Mouse (Mus musculus) cerebellum, postnatal 25 days (tissue): Measurements from ENCODE around the gene Slc39a11.

Experiments used
- DNase-seq, 2 experiments: peaks; one replicate each; pipeline ENCODE4 v3.0.0; 2021; ENCODE audit warnings: mixed read lengths in 2 of 2

The Slc39a11 gene

GRCm38 (mm10) chr11:113538406-113538917 is 111.4 kb downstream of the Slc39a11 start:
- no peak for DNase-seq

GRCm38 (mm10) chr11:113537715-113538114 is 112.2 kb downstream of the Slc39a11 start:
- DNase-seq, result no peak

GRCm38 (mm10) chr11:113537199-113537586 is 112.7 kb downstream of the Slc39a11 start:
- DNase-seq, result no peak

GRCm38 (mm10) chr11:113536308-113537198 is 113.3 kb downstream of the Slc39a11 start:
- DNase-seq, result no peak

DNA sequence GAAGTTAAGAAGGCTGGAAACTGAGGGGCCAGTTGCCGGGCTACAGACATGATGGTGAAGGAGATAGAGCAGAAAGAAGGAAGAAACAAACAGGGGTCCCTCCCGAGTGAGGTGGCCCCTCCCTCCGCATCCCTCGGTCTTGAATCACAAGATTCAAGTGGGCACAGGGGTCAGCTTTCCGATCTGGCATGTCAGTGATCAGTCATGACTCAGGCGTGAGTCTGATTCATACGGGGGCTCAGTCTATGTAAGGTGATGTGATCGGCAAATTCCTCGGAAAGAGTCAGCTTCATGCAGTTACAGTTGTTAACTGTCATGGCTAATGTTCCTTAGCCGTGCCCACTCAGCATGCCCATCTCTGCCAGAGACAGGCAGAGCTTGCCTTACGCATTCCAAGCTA is 115.5 kb downstream of the Slc39a11 start:
- DNase-seq, result no peak

GRCm38 (mm10) chr11:113533931-113534330 is 115.9 kb downstream of the Slc39a11 start:
- DNase-seq, result no peak

DNA sequence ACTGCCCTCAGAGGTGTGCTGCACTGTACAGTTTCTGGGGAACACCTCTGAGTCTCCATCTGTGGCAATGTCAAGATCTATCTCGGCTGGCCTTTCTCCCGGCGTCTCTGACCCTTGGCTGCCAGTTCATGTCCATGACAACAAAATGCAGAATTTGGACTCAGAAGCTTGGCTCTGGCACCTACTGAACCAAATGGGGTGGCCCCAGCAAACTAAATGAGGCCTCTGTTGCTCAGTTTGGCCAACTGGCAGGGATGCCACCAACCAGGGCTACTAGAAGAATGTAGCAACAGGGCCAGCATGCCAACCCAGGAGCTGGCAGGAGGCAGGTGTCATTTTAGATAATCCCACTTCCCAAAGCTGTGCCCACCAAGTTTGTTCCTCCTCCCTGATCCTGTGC is 121.5 kb downstream of the Slc39a11 start:
- DNase-seq, result peak in 1 of 2 experiments; percentile 34

DNA sequence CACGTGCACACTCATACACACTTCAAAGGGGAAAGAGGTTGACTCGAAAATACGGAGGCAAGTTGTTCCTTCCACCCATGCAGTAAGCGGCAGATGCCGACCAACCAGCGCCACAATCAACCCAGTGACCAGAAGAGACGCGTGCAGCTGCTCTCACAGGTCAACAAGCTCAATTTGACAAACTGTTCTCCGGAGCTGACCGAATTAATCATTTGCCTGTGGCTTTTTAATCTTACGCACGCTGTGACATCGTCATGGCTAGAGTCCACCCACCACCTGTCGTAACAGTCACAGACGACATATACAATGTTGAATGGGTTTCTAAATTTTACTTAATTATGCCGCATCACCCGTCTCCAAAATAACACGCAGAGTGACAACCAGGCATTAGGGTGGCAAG is 124.1 kb downstream of the Slc39a11 start:
- DNase-seq, result no peak

DNA sequence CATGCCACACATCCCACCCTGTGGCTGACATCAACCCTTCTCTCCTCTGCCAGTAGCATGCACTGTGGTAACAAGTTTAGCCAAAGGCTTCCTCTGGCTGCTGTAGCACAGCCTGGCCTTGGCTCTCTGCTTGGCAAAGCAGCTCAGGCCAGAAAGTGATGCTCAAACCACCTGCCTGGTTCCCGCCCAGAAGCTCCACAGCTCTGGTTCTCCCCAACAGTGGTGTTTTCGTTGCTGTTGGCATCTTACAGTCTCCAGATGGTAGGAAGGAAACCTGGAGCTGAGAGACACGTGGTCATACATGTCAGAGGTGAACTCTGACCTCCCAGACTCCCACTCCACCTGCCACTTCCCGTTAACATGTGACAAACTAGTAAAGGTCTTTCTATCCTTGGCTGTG is 127.2 kb downstream of the Slc39a11 start:
- DNase-seq, result peak in 1 of 2 experiments; percentile 33

- peak; percentile 60 to 63 for DNase-seq
These were observed 128.2 kb downstream of the Slc39a11 start for GRCm38 (mm10) chr11:113521469-113522190.

DNA sequence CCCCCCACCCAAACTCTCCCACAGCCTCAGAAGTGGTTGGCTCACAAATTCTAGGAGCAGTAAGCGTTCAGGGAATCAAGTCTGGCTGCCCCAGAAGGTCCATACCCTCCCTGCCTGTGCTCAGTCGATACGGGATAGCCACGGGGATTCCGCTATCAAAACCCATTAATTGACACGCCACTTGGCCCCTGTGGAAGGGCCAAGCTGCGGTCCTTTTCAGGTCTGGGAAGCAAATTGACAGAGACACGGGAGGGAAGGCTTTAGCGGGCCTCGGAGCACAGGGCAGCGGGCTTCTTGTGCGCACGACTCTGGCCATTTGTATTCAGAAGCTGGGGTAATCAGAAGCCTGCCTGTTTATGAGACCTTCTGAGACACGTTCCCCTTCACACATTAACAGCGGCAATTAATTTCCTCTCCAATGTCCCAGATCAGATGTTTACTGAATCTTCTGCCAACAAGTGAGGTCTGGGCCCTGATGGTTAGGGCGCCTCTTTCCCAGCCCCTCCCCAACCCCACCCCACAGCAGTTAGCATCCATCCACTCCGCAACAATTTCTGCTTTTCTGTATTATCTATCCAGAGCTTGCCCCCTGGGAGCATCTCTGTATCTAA is 128.9 kb downstream of the Slc39a11 start:
- no peak for DNase-seq

DNA sequence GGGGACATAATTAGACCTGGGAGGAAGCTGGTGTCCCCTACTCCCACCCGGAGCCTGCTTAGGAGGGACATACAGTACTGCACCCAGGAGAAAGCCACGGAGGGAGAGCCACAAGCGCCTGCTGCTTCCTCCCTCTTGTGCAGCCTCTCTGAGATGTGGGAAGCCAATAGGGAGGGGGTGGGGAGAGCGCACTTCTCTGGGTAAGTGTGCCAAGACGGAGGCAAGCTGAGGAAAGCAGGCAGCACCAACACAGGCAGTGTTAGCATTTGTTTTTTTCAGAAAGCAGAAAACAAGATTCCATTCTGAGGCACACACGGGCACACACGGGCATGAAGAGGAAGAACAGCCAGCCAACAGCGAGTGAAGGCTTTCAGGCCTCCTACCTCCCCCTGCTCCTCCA is 129.5 kb downstream of the Slc39a11 start:
- peak in 1 of 2 experiments; percentile 22 for DNase-seq

GRCm38 (mm10) chr11:113519973-113520372 is 129.9 kb downstream of the Slc39a11 start:
- DNase-seq, result no peak

GRCm38 (mm10) chr11:113518176-113518575 is 131.7 kb downstream of the Slc39a11 start:
- DNase-seq, result no peak

GRCm38 (mm10) chr11:113516156-113516555 is 133.7 kb downstream of the Slc39a11 start:
- no peak for DNase-seq

DNA sequence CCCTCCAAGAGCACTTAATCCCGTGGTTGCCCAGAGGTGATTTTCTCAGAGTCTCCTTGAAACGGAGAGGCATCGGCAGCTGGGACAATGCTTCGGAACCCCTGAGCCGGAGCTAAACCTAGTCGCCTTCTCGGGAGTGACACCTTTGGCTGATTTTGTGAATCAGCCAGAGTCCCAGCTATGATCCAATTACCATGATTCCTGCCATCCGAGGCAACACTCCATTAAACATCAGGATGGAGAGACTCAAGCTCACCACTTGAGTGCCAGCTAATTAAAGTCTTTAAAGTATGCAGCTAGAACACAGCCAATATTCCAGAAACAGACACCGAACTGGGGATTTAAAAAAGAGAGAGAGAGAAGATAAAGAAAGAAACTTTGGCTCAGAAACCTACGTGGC is 136.9 kb downstream of the Slc39a11 start:
- DNase-seq, result no peak

DNA sequence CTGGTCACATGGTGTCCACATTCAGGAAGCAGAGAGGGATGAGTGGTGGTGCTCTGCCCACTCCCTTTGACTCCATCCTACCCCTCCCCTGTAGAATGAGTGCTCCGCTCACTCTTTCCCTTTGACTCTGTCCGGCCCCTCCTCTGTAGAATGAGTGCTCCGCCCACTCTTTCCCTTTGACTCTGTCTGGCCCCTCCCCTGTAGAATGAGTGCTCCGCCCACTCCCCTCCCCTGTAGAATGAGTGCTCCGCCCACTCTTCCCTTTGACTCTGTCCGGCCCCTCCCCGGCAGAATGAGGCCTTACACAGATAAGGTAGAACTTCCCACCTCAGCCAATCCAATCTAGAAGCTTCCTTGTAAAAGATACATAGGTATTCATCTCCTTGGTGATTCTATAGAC is 137.7 kb downstream of the Slc39a11 start:
- no peak for DNase-seq

DNA sequence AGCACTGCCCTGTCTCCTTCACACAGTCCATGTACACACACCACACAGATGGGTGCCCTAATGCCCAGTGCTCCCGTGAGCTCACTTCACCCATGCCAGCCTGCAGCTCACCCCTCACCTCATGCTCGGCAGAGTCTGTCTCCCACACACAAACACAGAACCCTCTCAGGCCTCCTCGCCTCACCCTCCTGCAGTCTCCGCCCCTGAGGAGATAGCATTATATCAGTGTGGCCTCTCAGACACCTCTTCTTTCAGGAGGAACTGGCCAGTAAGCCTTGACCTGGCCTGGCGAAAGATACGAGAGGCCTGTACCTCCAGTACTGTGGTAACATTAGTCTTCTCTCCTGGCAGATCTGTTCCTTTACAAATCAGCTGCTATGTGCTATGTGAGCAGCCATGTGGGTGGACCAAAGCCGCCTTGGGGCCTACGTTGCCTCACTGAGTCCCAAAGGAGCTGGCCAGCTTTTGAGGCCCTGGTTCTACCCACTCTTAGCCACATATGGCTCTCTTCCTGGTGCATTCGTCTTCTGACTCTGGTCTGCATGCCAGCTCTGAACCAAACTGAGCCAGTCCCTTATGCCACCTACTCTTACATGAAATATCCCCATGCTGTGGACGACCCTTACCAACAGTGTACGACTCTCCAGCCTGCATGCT is 138.8 kb downstream of the Slc39a11 start:
- no peak for DNase-seq

DNA sequence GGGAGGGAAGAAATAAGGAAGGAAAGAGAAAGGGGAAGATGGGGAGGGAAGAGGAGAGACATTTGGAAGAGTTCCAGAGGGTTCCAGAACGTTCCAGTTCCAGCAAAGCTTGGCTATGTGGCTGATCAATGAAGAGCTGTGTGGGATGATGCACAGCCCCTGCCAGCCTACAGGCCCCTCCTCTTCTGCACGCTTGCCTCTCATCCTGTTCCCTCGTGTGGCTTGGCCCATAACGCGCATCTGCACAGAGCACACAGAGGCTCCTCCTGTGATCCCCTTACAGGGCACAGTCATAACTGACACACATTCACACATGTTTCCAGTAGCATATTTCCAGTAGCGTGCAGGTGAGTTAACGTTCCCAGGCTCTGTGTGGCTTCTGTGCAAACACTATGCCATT is 139.6 kb downstream of the Slc39a11 start:
- DNase-seq, result no peak

DNA sequence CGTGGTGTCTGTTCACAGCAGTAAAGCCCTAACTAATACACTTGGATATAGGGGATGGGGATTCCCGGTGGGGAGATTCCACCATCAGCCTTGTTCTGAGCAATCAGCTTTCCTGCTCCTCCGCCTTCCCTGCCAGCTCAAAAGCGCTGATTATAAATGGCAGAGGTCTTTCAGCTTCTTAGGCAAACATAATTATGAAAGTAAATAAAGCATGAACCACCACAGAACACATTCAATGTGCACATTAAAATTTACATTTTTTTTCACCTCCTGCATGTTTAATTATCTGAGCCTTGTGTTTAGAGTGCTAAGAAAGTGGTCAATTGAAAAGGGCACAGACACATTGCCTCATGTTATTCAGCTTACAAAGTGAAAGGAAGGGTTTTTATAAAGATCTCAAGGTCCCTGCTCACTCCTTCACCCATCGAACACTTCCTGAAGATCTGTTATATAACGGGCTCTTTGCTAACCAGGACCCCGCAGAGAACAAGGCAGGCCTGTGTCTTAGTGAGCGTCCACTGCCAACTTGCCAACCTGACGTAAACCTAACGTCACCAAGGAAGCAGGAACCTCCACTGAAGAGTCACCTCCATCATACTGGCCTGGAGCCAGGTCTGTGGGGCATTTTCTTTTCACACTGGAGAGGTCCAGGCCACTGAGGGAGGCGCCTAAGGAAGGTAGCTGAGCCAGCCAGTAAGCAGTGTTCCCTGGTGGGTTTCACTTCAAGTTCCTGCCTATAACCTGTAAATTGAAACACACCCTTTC is 142.0 kb downstream of the Slc39a11 start:
- no peak for DNase-seq

DNA sequence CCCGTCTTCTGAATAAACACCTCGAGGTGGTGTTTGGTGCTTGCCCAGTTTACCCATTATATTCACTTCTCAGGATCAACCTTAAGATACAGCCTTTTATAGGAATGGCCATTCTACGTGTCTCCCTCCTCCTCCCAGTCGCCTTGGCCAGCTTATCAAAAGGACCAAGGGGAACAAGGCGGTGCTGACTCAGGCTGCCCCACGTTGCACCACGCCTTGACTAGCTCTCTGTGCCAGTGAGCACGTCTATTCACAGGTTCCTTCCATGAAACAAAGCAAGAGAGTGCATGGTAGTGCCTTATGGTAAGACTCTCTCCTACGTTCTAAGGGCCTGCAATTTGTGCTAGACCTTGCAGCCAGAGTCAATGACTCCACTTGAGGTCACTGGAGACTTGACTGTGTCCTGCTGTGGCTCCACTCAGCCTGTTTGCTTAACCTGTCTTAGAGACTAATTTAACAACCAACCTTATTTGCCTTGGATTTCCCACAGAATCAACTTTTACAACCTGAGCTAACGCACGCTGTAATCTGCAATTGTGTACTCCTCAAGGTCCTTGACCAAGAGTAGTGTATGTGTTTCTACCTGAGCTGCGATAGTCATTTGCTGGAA is 144.2 kb downstream of the Slc39a11 start:
- no peak for DNase-seq
